Mouse (Mus musculus): ENCODE results near the gene Rnf220.

Gene Rnf220

GRCm38 (mm10) chr4:117342751-117343150 is 154.1 kb downstream of the Rnf220 start:
- peak; percentile 66 for DNase-seq (ENCODE audit: low read depth, low spot score)

GRCm38 (mm10) chr4:117341282-117341681 is 155.6 kb downstream of the Rnf220 start:
- no peak for DNase-seq (ENCODE audit: low read depth, low spot score)

- DNase-seq (ENCODE audit: low read depth, low spot score): no peak
Observed at GRCm38 (mm10) chr4:117339796-117340195, 157.1 kb downstream of the Rnf220 start.

GRCm38 (mm10) chr4:117330836-117331475 is 165.9 kb downstream of the Rnf220 start:
- no peak for DNase-seq (ENCODE audit: low read depth, low spot score)

GRCm38 (mm10) chr4:117330132-117330531 is 166.7 kb downstream of the Rnf220 start:
- DNase-seq (ENCODE audit: low read depth, low spot score): no peak

- DNase-seq (ENCODE audit: low read depth, low spot score): peak; percentile 50
Observed at GRCm38 (mm10) chr4:117326915-117327314, 169.9 kb downstream of the Rnf220 start.

- DNase-seq (ENCODE audit: low read depth, low spot score): no peak
Observed at GRCm38 (mm10) chr4:117325076-117325475, 171.8 kb downstream of the Rnf220 start.

GRCm38 (mm10) chr4:117323515-117324344 is 173.1 kb downstream of the Rnf220 start:
- DNase-seq (ENCODE audit: low read depth, low spot score): peak; percentile 73

GRCm38 (mm10) chr4:117321011-117321410 is 175.8 kb downstream of the Rnf220 start:
- no peak for DNase-seq (ENCODE audit: low read depth, low spot score)

- DNase-seq (ENCODE audit: low read depth, low spot score): no peak
Observed at GRCm38 (mm10) chr4:117318508-117318907, 178.3 kb downstream of the Rnf220 start.

GRCm38 (mm10) chr4:117317701-117318190 is 179.1 kb downstream of the Rnf220 start:
- peak; percentile 14 for DNase-seq (ENCODE audit: low read depth, low spot score)

GRCm38 (mm10) chr4:117316800-117317199 is 180.1 kb downstream of the Rnf220 start:
- DNase-seq (ENCODE audit: low read depth, low spot score): no peak

GRCm38 (mm10) chr4:117314849-117315500 is 181.9 kb downstream of the Rnf220 start:
- DNase-seq (ENCODE audit: low read depth, low spot score): no peak

GRCm38 (mm10) chr4:117313085-117313424 is 183.8 kb downstream of the Rnf220 start:
- no peak for DNase-seq (ENCODE audit: low read depth, low spot score)

GRCm38 (mm10) chr4:117312416-117313084 is 184.3 kb downstream of the Rnf220 start:
- no peak for DNase-seq (ENCODE audit: low read depth, low spot score)

- no peak for DNase-seq (ENCODE audit: low read depth, low spot score)
Observed at GRCm38 (mm10) chr4:117311891-117312290, 185.0 kb downstream of the Rnf220 start.

- no peak for DNase-seq (ENCODE audit: low read depth, low spot score)
Observed at GRCm38 (mm10) chr4:117309427-117309826, 187.4 kb downstream of the Rnf220 start.

GRCm38 (mm10) chr4:117307270-117307669 is 189.6 kb downstream of the Rnf220 start:
- peak; percentile 24 for DNase-seq (ENCODE audit: low read depth, low spot score)

GRCm38 (mm10) chr4:117305461-117305860 is 191.4 kb downstream of the Rnf220 start:
- no peak for DNase-seq (ENCODE audit: low read depth, low spot score)

GRCm38 (mm10) chr4:117304239-117305025 is 192.4 kb downstream of the Rnf220 start:
- DNase-seq (ENCODE audit: low read depth, low spot score): no peak
